Comparison of ENCODE assay signal across 8 mouse cellular contexts in the genomic region with DNA sequence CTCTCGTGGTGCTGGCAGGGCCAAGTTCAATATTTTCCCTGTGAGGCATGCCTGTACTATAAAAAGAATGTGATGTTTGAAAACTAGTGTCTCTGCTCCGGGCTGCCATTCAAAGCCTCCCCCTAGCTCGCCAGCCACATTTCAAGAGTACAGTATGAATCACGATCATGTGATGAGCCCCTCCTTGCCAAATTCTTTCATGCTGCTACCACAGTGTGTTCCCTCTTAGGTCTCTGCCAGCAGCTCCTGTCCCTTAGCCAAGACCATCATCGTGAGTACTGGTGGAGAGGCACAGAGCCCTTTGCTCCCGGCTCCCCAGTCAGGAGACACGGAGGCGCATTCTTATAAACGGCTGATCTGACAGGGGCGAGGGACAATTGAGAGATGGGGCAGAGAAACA. TPM values are rescaled to one million over a fixed set of nuclear protein-coding genes. Genes with fewer than 3 reads are reported as not detected.
DNase-seq lines count a peak whose midpoint lies in the region; ATAC-seq lines count a peak whose summit lies in the region.

No protein-coding gene starts in this region.

- no peak overlapping the region for H3K4me3 ChIP-seq in forebrain, embryonic 13.5 days
- 0 out of 4 replicates have a peak overlapping the region, but pooled peaks of 1 of the 2 experiments have one; percentile 7 for H3K4me3 ChIP-seq in heart, embryonic 14.5 days (ENCODE audit: control insufficient read depth in 1 of 2, insufficient read depth in 1 of 2, low read depth in 1 of 2, low read length in 2 of 2)

- peak overlapping the region; percentile 57 for H3K27ac ChIP-seq in forebrain, embryonic 13.5 days
- H3K27ac ChIP-seq in heart, embryonic 14.5 days (replicated peaks in 1 of 2; ENCODE audit: control insufficient read depth in 1 of 2, insufficient read depth in 1 of 2, low read depth in 2 of 2, low read length in 2 of 2): peak overlapping the region; percentile 88 to 92

- H3K9ac ChIP-seq in forebrain, embryonic 13.5 days: no peak overlapping the region
- peak overlapping the region; percentile 44 for H3K9ac ChIP-seq in heart, embryonic 14.5 days (ENCODE audit: low read length)

- H3K4me1 ChIP-seq in forebrain, embryonic 13.5 days: peaks cover 72% of the 10 kb centered on the region
- H3K4me1 ChIP-seq in heart, embryonic 14.5 days (ENCODE audit: control insufficient read depth in 2 of 2, insufficient read depth in 2 of 2, low read length in 2 of 2): peaks cover 40 to 65% of the 10 kb centered on the region in 2 experiments

- H3K27me3 ChIP-seq in forebrain, embryonic 13.5 days: no peaks in the 10 kb centered on the region
- no peaks in the 10 kb centered on the region for H3K27me3 ChIP-seq in heart, embryonic 14.5 days (ENCODE audit: control insufficient read depth, insufficient read depth, low read length)

- 32% methylated on average over 10 of the region's 10 CpGs for WGBS in forebrain, embryonic 13.5 days
- 6% methylated on average over 10 of the region's 10 CpGs for WGBS in heart, embryonic 14.5 days

- H3K9me3 ChIP-seq in forebrain, embryonic 13.5 days (replicated peaks): no peaks in the 10 kb centered on the region
- no peaks in the 10 kb centered on the region for H3K9me3 ChIP-seq in heart, embryonic 14.5 days (ENCODE audit: control insufficient read depth, low read length)

- H3K36me3 ChIP-seq in forebrain, embryonic 13.5 days (ENCODE audit: poor library complexity, severe bottlenecking): no peaks in the 10 kb centered on the region
- H3K36me3 ChIP-seq in heart, embryonic 14.5 days (ENCODE audit: control insufficient read depth, insufficient read depth, low read length): no peaks in the 10 kb centered on the region

- H3K4me2 ChIP-seq in forebrain, embryonic 13.5 days: peak overlapping the region; percentile 30
- peak overlapping the region; percentile 54 for H3K4me2 ChIP-seq in heart, embryonic 14.5 days (ENCODE audit: low read length)

- DNase-seq in retina, postnatal 1 day: peak; percentile 45
- no peak for DNase-seq in retina, embryonic 14.5 days (ENCODE audit: low spot score)
- DNase-seq in kidney, postnatal 14 days: peak; percentile 87
- peak; percentile 72 to 85 for DNase-seq in lung, adult 18-20 months
- peak; percentile 33 for DNase-seq in right cerebral cortex, postnatal 14 days
- DNase-seq in thymus, postnatal 14 days: no peak

- ATAC-seq in forebrain, embryonic 13.5 days: peak; percentile 87
- peak; percentile 92 for ATAC-seq in heart, embryonic 14.5 days (ENCODE audit: insufficient number of reproducible peaks, insufficient read depth, low FRiP score, low read depth)

RNA-seq across cellular contexts. Expression of a gene that starts 54.2 kb away (rescaled TPM):
- polyA plus RNA-seq in forebrain, embryonic 13.5 days (2015; fragmentation: Nextera tagmentation; extraction: Ambion mirVana): 12.1 and 15.1 TPM in 2 replicates
- polyA plus RNA-seq in heart, embryonic 14.5 days (2014; fragmentation: Nextera tagmentation; extraction: Ambion mirVana): 4.0 and 4.6 TPM in 2 replicates

Comparison
In these comparisons a context has a peak if more than half of its experiments do, and no peak if none do; other contexts are left out.
1. DNase-seq: peak in retina, postnatal 1 day (single experiment), kidney, postnatal 14 days (single experiment), lung, adult 18-20 months (2 of 2) and right cerebral cortex, postnatal 14 days (single experiment); none in retina, embryonic 14.5 days (single experiment) and thymus, postnatal 14 days (single experiment).